Comparison of ENCODE assay signal across 20 mouse cellular contexts in genomic region chr5:15691849-15692248, GRCm38 (mm10). TPM values are rescaled to one million over a fixed set of nuclear protein-coding genes. Genes with fewer than 3 reads are reported as not detected.
"Had no signal": no experiment of that assay in that cellular context is flagged by ENCODE, and none has a peak within 500 bp of the region (broad histone marks: within the 10 kb centered on the region; RNA-seq: fewer than 3 reads in every experiment).

No protein-coding gene starts in this region.

RNA-seq across cellular contexts. Expression of gene Speer4c, which starts 22.2 kb away (rescaled TPM):
- polyA plus RNA-seq: heart, adult 2 months; heart, embryonic 13.5 days; heart, embryonic 15.5 days; hindbrain, embryonic 11.5 days; hindbrain, embryonic 13.5 days; hindbrain, embryonic 15.5 days; hindbrain, postnatal 0 days; intestine, embryonic 14.5 days; intestine, embryonic 16.5 days; kidney, adult 2 months; kidney, embryonic 15.5 days; kidney, postnatal 0 days; large intestine, adult 2 months; limb, embryonic 11.5 days; liver, adult 2 months; liver, embryonic 12.5 days; liver, embryonic 14.5 days had no signal

RNA-seq across cellular contexts. Expression of gene 4930572O03Rik, which starts 35.0 kb away (rescaled TPM):
- polyA plus RNA-seq: heart, adult 2 months; heart, embryonic 11.5 days; heart, embryonic 13.5 days; heart, embryonic 15.5 days; heart, postnatal 0 days; hindbrain, embryonic 11.5 days; hindbrain, embryonic 13.5 days; hindbrain, embryonic 15.5 days; hindbrain, postnatal 0 days; intestine, embryonic 14.5 days; intestine, embryonic 16.5 days; kidney, adult 2 months; kidney, embryonic 15.5 days; kidney, postnatal 0 days; large intestine, adult 2 months; limb, embryonic 11.5 days; limb, embryonic 14.5 days; liver, adult 2 months; liver, embryonic 12.5 days; liver, embryonic 14.5 days had no signal
